Mouse (Mus musculus): Measurements from ENCODE around the gene Dguok.

Gene Dguok

GRCm38 (mm10) chr6:83506258-83507167 lies at the start of gene Dguok:
Gene Dguok, minus strand, starts transcription at chr6:83506969.
- DNase-seq (ENCODE audit: low spot score in 2 of 2): peak; percentile 96 to 99

GRCm38 (mm10) chr6:83555972-83556371 lies 49.2 kb upstream of the Dguok start:
- DNase-seq (ENCODE audit: low spot score in 2 of 2): no peak

- no peak for DNase-seq (ENCODE audit: low spot score in 2 of 2)
These were observed 41.6 kb upstream of the Dguok start for GRCm38 (mm10) chr6:83548346-83548745.

- no peak for DNase-seq (ENCODE audit: low spot score in 2 of 2)
These were observed 39.0 kb upstream of the Dguok start for GRCm38 (mm10) chr6:83545778-83546177.

- DNase-seq (ENCODE audit: low spot score in 2 of 2): peak; percentile 46 to 55
These were observed 35.1 kb upstream of the Dguok start for GRCm38 (mm10) chr6:83541756-83542456.

- DNase-seq (ENCODE audit: low spot score in 2 of 2): peak in 1 of 2 experiments; percentile 57
These were observed 33.2 kb upstream of the Dguok start for GRCm38 (mm10) chr6:83540017-83540416.

GRCm38 (mm10) chr6:83536795-83537059 lies 30.0 kb upstream of the Dguok start:
- DNase-seq (ENCODE audit: low spot score in 2 of 2): no peak

- no peak for DNase-seq (ENCODE audit: low spot score in 2 of 2)
These were observed 29.4 kb upstream of the Dguok start, which contains the start of gene Actg2 for GRCm38 (mm10) chr6:83536028-83536794. Gene Actg2, minus strand, starts transcription at chr6:83536265.

- no peak for DNase-seq (ENCODE audit: low spot score in 2 of 2)
These were observed 25.8 kb upstream of the Dguok start for GRCm38 (mm10) chr6:83532608-83533007.

GRCm38 (mm10) chr6:83523194-83523593 lies 16.4 kb upstream of the Dguok start:
- DNase-seq (ENCODE audit: low spot score in 2 of 2): no peak

- no peak for DNase-seq (ENCODE audit: low spot score in 2 of 2)
These were observed 15.0 kb upstream of the Dguok start for GRCm38 (mm10) chr6:83521784-83522183.

- DNase-seq (ENCODE audit: low spot score in 2 of 2): no peak
These were observed 11.9 kb upstream of the Dguok start for GRCm38 (mm10) chr6:83518637-83519036.

- DNase-seq (ENCODE audit: low spot score in 2 of 2): no peak
These were observed 8.4 kb upstream of the Dguok start for GRCm38 (mm10) chr6:83515172-83515571.

- peak in 1 of 2 experiments; percentile 71 for DNase-seq (ENCODE audit: low spot score in 2 of 2)
These were observed 5.7 kb upstream of the Dguok start for GRCm38 (mm10) chr6:83512495-83512894.

- DNase-seq (ENCODE audit: low spot score in 2 of 2): no peak
These were observed 3.4 kb upstream of the Dguok start for GRCm38 (mm10) chr6:83510210-83510609.

GRCm38 (mm10) chr6:83509442-83509841 lies 2.7 kb upstream of the Dguok start:
- DNase-seq (ENCODE audit: low spot score in 2 of 2): peak; percentile 69 to 77

GRCm38 (mm10) chr6:83507168-83507546 lies 388 bp upstream of the Dguok start:
- DNase-seq (ENCODE audit: low spot score in 2 of 2): no peak

- no peak for DNase-seq (ENCODE audit: low spot score in 2 of 2)
These were observed 1.2 kb downstream of the Dguok start for GRCm38 (mm10) chr6:83505554-83505953.

GRCm38 (mm10) chr6:83503361-83503760 lies 3.4 kb downstream of the Dguok start:
- DNase-seq (ENCODE audit: low spot score in 2 of 2): no peak

GRCm38 (mm10) chr6:83502656-83503055 lies 4.1 kb downstream of the Dguok start:
- peak; percentile 55 to 62 for DNase-seq (ENCODE audit: low spot score in 2 of 2)

- no peak for DNase-seq (ENCODE audit: low spot score in 2 of 2)
These were observed 5.1 kb downstream of the Dguok start for GRCm38 (mm10) chr6:83501524-83502310.

All from frontal cortex, postnatal 36 days (tissue).